Mouse (Mus musculus) adrenal gland, adult 18-20 months (tissue): Measurements from ENCODE around the gene Mab21l1. TPM values are rescaled to one million over a fixed set of nuclear protein-coding genes. Genes with fewer than 3 reads are reported as not detected.
A peak's percentile ranks its signal among the peaks of the same experiment; 100 is the strongest.

Experiments
- DNase-seq, 2 experiments: peaks; one replicate each; pipeline ENCODE4 v3.0.0; 2021 to 2022; ENCODE audit warnings: low spot score in 2 of 2
- total RNA-seq, 2 experiments: library from RNA; stranded (reverse); gene quantifications; 1 replicate in 1 of 2; 2 replicates in 1 of 2; pipeline ENCODE4 v1.2.3; 2021

Mab21l1 gene
- total RNA-seq, 2 experiments from 2014 or later, result 0.99 to 1.2 TPM

DNA sequence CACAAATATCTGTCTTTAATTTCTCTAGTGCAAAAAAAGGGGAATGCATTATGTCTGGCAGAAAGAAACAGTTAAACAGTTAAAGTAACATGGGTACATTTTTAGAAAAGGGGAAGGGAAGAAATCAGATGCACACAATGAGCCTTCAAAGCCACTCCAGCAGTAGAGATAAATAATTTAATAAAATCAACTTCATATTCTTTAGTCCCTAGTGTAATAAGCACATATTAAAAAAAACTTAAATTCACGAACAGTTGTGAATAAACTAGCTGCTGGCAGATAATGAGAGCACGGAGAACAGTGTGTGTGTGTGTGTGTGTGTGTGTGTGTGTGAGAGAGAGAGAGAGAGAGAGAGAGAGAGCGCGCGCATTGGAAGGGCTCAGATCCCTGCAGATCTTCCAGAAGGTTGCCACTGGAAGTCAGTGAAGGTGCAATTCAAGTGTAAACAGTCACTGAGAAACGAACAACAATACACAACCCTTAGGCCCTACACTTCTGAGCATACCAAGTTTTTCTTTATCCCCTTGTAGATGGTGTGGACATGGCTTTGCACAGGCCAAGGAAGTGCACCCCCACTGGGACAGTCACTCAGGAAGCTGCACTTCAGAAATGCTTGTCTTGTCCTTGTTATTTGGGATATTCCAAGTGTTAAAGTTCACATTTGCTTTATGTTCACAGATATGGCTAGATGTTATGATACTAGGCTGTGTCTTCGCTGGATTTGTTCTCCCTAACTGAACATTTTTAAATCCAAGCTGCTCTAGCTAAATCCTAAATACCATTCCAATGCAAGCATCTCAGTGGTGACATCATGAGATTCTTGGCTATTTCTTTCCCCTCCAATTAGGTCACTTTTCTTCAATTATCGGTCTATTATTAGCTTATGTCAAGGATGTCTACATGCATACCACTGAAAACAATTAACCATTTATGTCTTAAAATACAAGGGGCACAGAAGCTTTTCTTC, 3.3 kb upstream of the Mab21l1 start:
- DNase-seq, result no peak

DNA sequence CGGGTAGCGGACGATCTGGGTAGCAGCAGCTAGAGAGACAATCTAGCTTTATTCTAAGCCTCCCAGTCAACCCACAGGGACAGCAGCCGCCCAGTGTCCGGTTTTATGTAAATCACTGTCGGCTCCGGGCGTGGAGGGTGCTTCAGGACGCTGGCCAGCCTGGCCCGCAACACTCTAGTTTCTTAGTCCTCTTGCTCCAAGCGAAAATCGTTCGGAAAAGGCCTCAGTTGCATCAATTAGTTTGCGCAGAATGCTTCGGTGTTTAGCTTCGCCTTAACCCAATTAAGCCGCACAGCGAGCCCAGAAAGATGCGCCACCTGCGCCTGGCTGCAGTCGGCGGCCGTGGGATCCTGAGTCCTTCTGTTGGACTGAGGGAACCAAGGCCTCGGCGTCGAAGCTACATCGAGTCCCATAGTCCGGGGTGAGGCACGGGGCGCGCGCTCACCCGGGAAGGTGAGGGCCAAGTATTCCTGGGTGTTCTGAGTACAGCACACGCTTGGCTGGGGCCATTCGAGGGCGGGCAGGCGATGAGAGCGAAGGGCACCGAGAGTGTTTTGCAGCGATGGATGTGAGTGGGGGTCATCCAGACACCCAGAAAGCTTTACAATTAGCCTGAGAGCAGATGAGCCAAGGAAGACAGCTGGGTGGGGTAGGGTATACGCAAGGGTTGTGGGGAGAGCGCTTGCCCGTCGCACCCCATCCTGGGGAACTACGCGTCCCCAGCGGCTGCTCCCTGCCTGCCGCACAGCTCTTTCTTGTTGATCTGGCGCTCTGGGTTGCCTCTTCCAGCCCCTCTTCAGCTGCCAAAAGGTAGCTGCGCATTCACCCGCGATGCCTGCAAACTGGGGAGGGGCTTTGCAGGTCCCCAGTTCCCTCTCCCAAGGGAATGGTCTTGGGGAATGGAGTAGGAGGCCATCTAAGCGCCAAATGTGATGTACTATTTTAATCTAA, 1.9 kb upstream of the Mab21l1 start:
- peak in 1 of 2 experiments; percentile 21 for DNase-seq

GRCm38 (mm10) chr3:55781429-55782055, 768 bp upstream of the Mab21l1 start:
- no peak for DNase-seq

DNA sequence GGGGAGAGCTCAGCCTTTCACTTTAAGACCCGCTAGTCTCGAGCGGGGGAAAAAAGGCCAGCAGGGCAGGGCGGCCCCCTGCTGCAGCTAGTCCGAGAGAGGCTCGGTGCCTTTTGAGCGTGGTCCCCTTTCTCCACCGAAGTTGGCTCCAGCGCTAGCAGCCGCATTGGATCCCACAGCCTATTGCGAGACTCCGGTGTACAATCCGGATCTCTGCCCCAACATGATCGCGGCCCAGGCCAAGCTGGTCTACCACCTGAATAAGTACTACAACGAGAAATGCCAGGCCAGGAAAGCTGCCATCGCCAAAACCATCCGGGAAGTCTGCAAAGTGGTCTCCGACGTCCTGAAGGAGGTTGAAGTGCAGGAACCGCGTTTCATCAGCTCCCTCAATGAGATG, 461 bp downstream of the Mab21l1 start:
- peak in 1 of 2 experiments; percentile 22 for DNase-seq

DNA sequence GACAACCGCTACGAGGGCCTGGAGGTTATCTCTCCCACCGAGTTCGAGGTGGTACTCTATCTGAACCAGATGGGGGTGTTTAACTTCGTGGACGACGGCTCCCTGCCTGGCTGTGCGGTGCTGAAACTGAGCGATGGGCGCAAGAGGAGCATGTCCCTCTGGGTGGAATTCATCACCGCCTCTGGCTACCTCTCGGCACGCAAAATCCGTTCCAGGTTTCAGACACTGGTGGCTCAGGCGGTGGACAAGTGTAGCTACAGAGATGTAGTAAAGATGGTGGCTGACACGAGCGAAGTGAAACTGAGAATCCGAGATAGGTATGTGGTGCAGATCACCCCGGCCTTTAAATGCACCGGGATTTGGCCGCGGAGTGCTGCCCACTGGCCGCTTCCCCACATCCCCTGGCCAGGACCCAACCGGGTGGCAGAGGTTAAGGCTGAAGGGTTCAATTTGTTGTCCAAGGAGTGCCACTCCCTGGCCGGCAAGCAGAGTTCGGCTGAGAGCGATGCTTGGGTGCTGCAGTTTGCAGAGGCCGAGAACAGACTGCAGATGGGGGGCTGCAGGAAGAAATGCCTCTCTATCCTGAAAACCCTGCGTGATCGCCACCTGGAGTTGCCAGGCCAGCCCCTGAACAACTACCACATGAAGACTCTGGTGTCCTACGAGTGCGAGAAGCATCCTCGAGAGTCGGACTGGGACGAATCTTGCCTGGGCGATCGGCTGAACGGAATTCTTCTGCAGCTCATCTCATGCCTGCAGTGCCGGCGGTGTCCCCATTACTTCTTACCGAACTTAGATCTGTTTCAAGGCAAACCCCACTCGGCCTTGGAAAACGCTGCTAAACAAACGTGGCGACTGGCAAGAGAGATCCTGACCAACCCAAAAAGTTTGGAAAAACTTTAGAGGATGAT, 1.1 kb downstream of the Mab21l1 start:
- DNase-seq, result peak; percentile 25 to 29

- no peak for DNase-seq
These were observed 1.8 kb downstream of the Mab21l1 start for GRCm38 (mm10) chr3:55784101-55784500.

GRCm38 (mm10) chr3:55785266-55785980, 3.1 kb downstream of the Mab21l1 start:
- DNase-seq, result no peak

DNA sequence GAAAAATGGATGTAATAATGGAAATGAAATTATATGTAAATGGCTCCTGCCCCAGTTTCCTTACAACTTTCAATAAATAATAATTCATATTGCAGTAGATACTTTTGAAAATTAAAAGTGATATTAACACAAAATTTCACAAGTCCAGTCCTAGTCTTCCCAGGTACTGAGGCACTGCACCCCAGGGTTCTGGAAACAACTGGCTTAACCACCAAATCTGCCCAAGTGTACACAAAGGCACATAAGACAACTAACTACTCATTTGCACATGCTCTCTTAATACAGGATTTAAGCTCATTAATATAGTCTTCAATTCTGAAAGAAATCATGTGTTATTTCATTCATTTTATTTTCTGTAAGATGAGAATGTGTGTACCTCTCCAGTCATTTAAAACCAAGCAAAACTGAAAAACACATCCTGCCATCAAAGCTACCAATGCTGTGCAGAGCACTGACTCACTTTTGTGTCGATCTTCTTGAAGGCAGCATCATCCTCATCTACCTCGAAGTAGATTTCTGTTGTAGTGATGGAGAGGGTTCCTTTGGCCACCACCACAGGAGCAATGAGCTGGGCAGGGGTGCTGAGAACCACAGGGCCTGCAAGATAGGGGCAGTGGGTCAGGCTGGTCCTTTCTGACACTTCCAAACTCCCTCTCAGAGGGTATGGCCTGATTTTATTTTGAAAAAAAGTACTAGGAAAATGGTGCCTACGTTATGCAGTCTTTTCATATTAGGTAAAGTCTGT, 3.8 kb downstream of the Mab21l1 start:
- no peak for DNase-seq

DNA sequence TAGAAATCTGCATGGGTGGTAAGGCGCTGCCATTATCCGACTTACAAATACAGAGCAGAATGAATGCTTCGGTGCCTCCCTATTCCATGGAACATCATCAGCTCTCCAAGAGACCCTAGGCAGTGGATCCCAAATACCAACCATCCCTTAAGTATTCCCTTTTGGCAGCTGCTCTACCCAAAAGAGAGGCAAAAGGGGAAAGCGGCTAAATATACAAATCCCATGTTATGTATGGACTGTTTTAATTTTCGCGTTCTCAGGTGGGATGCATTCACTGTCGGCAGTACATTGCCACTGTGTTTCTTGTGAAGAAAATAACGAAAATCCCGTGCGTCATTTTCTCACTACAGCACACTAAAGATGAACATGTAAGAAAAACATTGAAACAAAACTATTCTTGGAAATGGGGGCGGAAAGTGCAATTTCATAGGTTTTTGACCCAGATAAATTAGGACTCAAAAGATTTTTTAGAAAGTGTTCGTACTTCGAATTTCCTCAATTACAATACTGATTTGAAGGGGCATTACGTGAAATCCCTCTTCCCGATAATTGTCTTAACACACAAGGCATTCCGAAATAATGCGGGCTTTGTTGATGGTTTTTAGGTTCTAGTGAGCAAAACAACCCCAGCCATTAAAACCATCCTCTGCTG, 4.7 kb downstream of the Mab21l1 start:
- no peak for DNase-seq

DNA sequence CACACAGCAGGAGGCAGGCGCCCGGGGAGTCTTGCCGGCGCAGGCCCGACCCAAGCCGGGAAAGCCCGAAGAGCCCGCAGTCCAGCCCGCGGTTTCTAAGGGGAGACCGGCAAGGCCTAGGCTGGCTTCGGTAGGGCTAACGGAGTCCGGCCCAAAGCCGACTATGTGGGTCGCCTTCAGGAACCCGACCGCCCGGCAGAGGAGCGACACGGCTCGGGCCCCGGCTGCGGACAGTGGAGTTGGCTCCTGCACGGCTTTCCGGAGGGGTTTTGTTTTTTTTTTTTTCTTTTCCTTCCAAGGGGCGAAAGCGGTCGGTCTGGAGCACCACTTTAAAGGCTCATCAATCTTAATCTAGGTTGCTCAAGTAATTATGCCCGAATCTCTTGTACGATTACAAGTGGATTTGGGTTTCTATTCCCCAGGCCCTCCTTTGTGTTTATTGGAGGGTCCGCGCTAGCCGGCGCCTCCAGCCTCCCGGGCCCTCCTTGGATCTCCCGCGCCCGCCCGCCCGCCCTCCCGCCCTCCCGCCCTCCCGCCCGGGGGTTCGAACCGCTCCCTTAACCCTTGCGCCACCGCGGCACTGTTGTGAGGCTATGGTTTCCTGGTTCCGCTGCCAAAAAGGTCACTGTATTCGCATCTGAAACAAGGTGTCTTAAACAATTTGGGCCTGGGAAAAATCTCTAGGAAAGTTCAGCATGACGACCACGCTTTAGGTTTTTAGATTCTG, 5.3 kb downstream of the Mab21l1 start:
- DNase-seq, result peak; percentile 46

DNA sequence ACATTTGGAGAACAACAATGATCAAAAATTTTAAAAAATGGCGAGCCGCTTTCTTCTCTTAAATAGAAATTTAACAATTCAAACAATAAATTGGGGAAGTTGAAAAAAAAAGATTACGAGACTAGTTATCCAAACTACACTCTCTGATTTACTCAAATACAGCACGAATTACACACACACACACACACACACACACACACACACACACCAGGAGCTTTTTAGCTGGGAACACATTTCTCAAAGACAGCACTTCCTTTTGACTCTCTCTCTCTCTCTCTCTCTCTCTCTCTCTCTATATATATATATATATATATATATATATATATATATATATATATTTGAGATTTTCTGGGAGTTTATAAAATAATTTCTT, 5.9 kb downstream of the Mab21l1 start:
- DNase-seq, result no peak

GRCm38 (mm10) chr3:55788621-55789201, 6.4 kb downstream of the Mab21l1 start:
- no peak for DNase-seq

GRCm38 (mm10) chr3:55789856-55790255, 7.5 kb downstream of the Mab21l1 start:
- DNase-seq, result no peak

DNA sequence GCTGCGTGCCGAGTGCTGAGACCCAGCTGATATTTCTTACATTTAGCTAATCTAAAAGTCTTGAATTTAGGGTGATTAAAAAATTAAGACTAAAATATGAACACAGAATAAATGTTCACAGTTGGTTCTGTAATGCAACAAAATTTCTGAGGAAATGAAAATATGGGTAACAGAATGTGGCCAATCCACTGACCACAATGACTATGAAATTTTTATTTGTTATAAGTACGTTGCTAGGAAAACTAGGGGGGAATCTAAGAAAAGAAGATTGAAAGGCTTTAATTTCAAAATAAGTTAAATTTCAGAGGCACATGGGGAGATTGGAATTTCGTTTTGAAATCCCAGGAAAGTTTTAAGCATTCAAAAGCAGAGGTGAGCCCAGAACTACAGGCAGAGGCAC, 8.3 kb downstream of the Mab21l1 start:
- no peak for DNase-seq

- DNase-seq, result no peak
These were observed 9.9 kb downstream of the Mab21l1 start for GRCm38 (mm10) chr3:55792251-55792650.

DNA sequence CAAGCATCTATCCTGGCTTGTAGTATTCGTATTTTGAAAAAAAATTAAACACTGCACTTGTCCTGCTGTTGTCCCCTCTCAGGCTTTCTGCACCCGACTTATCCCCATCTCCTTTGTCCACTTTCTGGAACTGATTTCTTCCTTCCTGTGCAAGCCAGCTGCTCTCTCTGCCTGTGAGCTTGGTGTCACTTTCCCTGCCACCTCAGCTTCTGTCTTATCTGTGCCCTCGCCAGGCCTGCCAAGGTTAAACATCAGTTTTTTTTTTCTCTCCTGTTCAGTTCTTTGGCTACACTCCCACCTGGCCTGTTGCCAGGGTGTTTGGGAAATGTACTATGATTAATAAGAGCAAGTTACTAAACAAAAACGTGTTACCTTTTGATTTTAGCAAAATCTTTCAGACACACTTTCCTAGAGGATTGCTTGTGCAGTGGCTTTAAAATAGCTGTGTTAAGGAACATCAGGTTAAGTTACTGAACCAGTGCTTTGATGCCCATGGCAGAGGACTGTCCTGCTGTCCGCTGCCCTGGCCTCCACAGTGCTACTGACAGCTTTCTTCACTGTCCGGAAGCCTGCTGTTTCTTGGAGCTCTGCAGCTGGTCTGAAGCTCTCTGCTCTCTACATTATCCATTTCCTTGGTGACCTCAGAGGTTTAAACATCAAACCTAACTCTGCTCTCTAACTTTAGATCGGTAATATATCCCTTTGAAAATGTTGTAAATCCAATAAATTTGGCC, 11.7 kb downstream of the Mab21l1 start:
- peak; percentile 72 to 86 for DNase-seq

- DNase-seq, result no peak
These were observed 12.5 kb downstream of the Mab21l1 start for GRCm38 (mm10) chr3:55794768-55795167.
